Mouse (Mus musculus): Measurements from ENCODE around the gene Sdsl. TPM values are rescaled to one million over a fixed set of nuclear protein-coding genes. Genes with fewer than 3 reads are reported as not detected.

Gene Sdsl
- polyA plus RNA-seq, 1 experiment from 2014 or later: 5.1 TPM

GRCm38 (mm10) chr5:120456253-120456652 lies 16.4 kb downstream of the Sdsl start:
- Histone ChIP-seq H3K9ac (ENCODE audit: low read depth, low read length) (no peak overlapping the region), H3K4me3 (ENCODE audit: low read depth, low read length) (no peak overlapping the region), H3K36me3 (ENCODE audit: control insufficient read depth, insufficient read depth, low read length) (no peaks in the 10 kb centered on the region), H3K4me1 (ENCODE audit: control insufficient read depth, insufficient read depth, low read length) (no peaks in the 10 kb centered on the region), H3K9me3 (replicated peaks; ENCODE audit: control insufficient read depth, low read length, poor library complexity, severe bottlenecking) (no peaks in the 10 kb centered on the region), H3K4me2 (ENCODE audit: low read length) (no peak overlapping the region), H3K27ac (ENCODE audit: low read length) (no peak overlapping the region), H3K27me3 (ENCODE audit: control insufficient read depth, insufficient read depth, low read depth, low read length) (peaks cover 6% of the 10 kb centered on the region; the same call in 1 of the 2 replicates)
- ATAC-seq: no peak
- WGBS: 56% methylated on average over 1 of the region's 1 CpGs

GRCm38 (mm10) chr5:120454756-120455337 lies 17.8 kb downstream of the Sdsl start:
- Histone ChIP-seq H3K9ac (ENCODE audit: low read depth, low read length) (no peak overlapping the region), H3K9me3 (replicated peaks; ENCODE audit: control insufficient read depth, low read length, poor library complexity, severe bottlenecking) (no peaks in the 10 kb centered on the region), H3K27me3 (ENCODE audit: control insufficient read depth, insufficient read depth, low read depth, low read length) (peaks cover 6% of the 10 kb centered on the region; the same call in 1 of the 2 replicates), H3K27ac (ENCODE audit: low read length) (no peak overlapping the region), H3K4me2 (ENCODE audit: low read length) (no peak overlapping the region), H3K4me1 (ENCODE audit: control insufficient read depth, insufficient read depth, low read length) (no peaks in the 10 kb centered on the region), H3K4me3 (ENCODE audit: low read depth, low read length) (no peak overlapping the region), H3K36me3 (ENCODE audit: control insufficient read depth, insufficient read depth, low read length) (no peaks in the 10 kb centered on the region)
- no peak for ATAC-seq
- 80% methylated on average over 14 of the region's 14 CpGs for WGBS

GRCm38 (mm10) chr5:120447305-120447704 lies 25.3 kb downstream of the Sdsl start:
- WGBS: 54% methylated on average over 13 of the region's 13 CpGs
- Histone ChIP-seq H3K9me3 (replicated peaks; ENCODE audit: control insufficient read depth, low read length, poor library complexity, severe bottlenecking) (no peaks in the 10 kb centered on the region), H3K27ac (ENCODE audit: low read length) (no peak overlapping the region), H3K27me3 (ENCODE audit: control insufficient read depth, insufficient read depth, low read depth, low read length) (no peaks in the 10 kb centered on the region; the same call in 1 of the 2 replicates), H3K4me3 (ENCODE audit: low read depth, low read length) (no peak overlapping the region), H3K36me3 (ENCODE audit: control insufficient read depth, insufficient read depth, low read length) (no peaks in the 10 kb centered on the region), H3K9ac (ENCODE audit: low read depth, low read length) (no peak overlapping the region), H3K4me2 (ENCODE audit: low read length) (no peak overlapping the region), H3K4me1 (ENCODE audit: control insufficient read depth, insufficient read depth, low read length) (no peaks in the 10 kb centered on the region; the same call in 1 of the 2 replicates)
- no peak for ATAC-seq

GRCm38 (mm10) chr5:120440733-120441132 lies 31.9 kb downstream of the Sdsl start:
- Histone ChIP-seq H3K4me3 (ENCODE audit: low read depth, low read length) (peak overlapping the region; percentile 57; the same call in 1 of the 2 replicates), H3K27ac (ENCODE audit: low read length) (peak overlapping the region; percentile 89; the same call in 1 of the 2 replicates), H3K9me3 (replicated peaks; ENCODE audit: control insufficient read depth, low read length, poor library complexity, severe bottlenecking) (no peaks in the 10 kb centered on the region), H3K4me1 (ENCODE audit: control insufficient read depth, insufficient read depth, low read length) (peaks cover 18% of the 10 kb centered on the region), H3K4me2 (ENCODE audit: low read length) (peak overlapping the region; percentile 52), H3K27me3 (ENCODE audit: control insufficient read depth, insufficient read depth, low read depth, low read length) (peaks cover 3% of the 10 kb centered on the region), H3K36me3 (ENCODE audit: control insufficient read depth, insufficient read depth, low read length) (no peaks in the 10 kb centered on the region), H3K9ac (ENCODE audit: low read depth, low read length) (no peak overlapping the region; the same call in 1 of the 2 replicates)
- peak; percentile 70; the same call in 1 of the 2 replicates for ATAC-seq
- WGBS: 10% methylated on average over 11 of the region's 14 CpGs

DNA sequence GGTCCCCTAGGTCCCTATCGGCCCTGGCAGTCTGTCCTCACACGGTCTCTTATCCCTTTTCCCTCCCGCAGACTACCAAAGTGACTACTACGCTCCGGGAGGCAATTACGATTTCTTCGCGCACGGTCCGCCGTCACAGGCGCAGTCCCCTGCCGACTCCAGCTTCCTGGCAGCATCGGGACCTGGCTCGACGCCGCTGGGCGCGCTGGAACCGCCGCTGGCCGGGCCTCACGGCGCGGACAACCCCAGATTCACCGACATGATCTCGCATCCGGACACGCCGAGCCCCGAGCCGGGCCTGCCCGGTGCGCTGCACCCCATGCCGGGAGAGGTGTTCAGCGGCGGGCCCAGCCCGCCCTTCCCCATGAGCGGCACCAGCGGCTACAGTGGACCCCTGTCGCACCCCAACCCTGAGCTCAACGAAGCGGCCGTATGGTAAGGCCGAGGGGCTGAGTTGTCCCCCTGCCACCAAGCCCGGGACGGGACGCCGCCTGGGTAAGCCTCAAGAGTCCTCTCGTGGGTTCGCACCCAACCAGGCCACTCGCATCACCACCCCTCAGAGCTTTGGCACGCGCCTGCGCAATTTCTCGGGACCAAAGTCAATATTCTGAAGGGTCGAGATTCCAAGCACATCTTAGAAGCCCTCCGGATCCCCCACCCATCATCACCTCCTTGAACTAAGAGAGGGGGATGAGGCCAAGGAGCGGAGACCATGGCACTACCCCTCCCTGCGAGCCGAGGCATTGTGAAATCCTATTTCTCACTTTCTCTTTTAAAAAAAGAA lies 32.5 kb downstream of the Sdsl start:
- Histone ChIP-seq H3K4me2 (ENCODE audit: low read length) (peak overlapping the region; percentile 52), H3K4me3 (ENCODE audit: low read depth, low read length) (peak overlapping the region; percentile 57), H3K9me3 (replicated peaks; ENCODE audit: control insufficient read depth, low read length, poor library complexity, severe bottlenecking) (no peaks in the 10 kb centered on the region), H3K4me1 (ENCODE audit: control insufficient read depth, insufficient read depth, low read length) (peaks cover 18% of the 10 kb centered on the region), H3K27me3 (ENCODE audit: control insufficient read depth, insufficient read depth, low read depth, low read length) (peaks cover 3% of the 10 kb centered on the region), H3K27ac (ENCODE audit: low read length) (peak overlapping the region; percentile 89), H3K36me3 (ENCODE audit: control insufficient read depth, insufficient read depth, low read length) (no peaks in the 10 kb centered on the region), H3K9ac (ENCODE audit: low read depth, low read length) (peak overlapping the region; percentile 73)
- 6% methylated on average over 61 of the region's 61 CpGs for WGBS
- ATAC-seq: no peak

- Histone ChIP-seq H3K36me3 (ENCODE audit: control insufficient read depth, insufficient read depth, low read length) (no peaks in the 10 kb centered on the region), H3K27ac (ENCODE audit: low read length) (peak overlapping the region; percentile 89), H3K9ac (ENCODE audit: low read depth, low read length) (peak overlapping the region; percentile 73), H3K27me3 (ENCODE audit: control insufficient read depth, insufficient read depth, low read depth, low read length) (peaks cover 5% of the 10 kb centered on the region), H3K4me2 (ENCODE audit: low read length) (peak overlapping the region; percentile 52), H3K4me3 (ENCODE audit: low read depth, low read length) (peak overlapping the region; percentile 57), H3K4me1 (ENCODE audit: control insufficient read depth, insufficient read depth, low read length) (peaks cover 18% of the 10 kb centered on the region), H3K9me3 (replicated peaks; ENCODE audit: control insufficient read depth, low read length, poor library complexity, severe bottlenecking) (no peaks in the 10 kb centered on the region)
- ATAC-seq: no peak
- 9% methylated on average over 27 of the region's 27 CpGs for WGBS
Measured at GRCm38 (mm10) chr5:120438991-120439710, 33.5 kb downstream of the Sdsl start.

DNA sequence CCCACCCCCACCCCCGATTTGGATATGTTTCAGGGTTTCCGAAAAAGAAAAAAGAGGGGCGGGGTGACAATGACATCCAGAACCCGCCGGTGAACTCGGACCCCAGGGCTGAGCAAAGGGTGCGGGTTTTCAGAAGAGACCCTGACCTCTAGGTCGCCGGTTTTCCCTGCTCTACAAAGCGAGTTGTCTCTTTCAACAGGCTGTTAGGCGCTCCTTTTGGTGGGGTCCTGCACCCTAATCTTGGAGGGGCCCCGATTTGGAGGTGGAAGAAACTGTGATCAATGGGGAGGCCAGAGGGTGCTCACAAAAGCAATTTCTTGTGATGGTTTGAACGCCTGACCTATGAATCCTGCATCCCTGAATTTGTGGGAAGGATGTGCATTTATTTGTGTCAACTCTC lies 34.1 kb downstream of the Sdsl start:
- Histone ChIP-seq H3K4me1 (ENCODE audit: control insufficient read depth, insufficient read depth, low read length) (peaks cover 18% of the 10 kb centered on the region), H3K9me3 (replicated peaks; ENCODE audit: control insufficient read depth, low read length, poor library complexity, severe bottlenecking) (no peaks in the 10 kb centered on the region), H3K36me3 (ENCODE audit: control insufficient read depth, insufficient read depth, low read length) (no peaks in the 10 kb centered on the region), H3K4me3 (ENCODE audit: low read depth, low read length) (peak overlapping the region; percentile 57), H3K4me2 (ENCODE audit: low read length) (peak overlapping the region; percentile 52), H3K27ac (ENCODE audit: low read length) (peak overlapping the region; percentile 89), H3K9ac (ENCODE audit: low read depth, low read length) (peak overlapping the region; percentile 72), H3K27me3 (ENCODE audit: control insufficient read depth, insufficient read depth, low read depth, low read length) (peaks cover 10% of the 10 kb centered on the region)
- WGBS: 3% methylated on average over 13 of the region's 13 CpGs
- ATAC-seq: no peak

- Histone ChIP-seq H3K4me1 (ENCODE audit: control insufficient read depth, insufficient read depth, low read length) (peaks cover 18% of the 10 kb centered on the region), H3K9ac (ENCODE audit: low read depth, low read length) (peak overlapping the region; percentile 72), H3K27me3 (ENCODE audit: control insufficient read depth, insufficient read depth, low read depth, low read length) (peaks cover 10% of the 10 kb centered on the region), H3K4me3 (ENCODE audit: low read depth, low read length) (peak overlapping the region; percentile 57), H3K36me3 (ENCODE audit: control insufficient read depth, insufficient read depth, low read length) (no peaks in the 10 kb centered on the region), H3K27ac (ENCODE audit: low read length) (peak overlapping the region; percentile 89), H3K4me2 (ENCODE audit: low read length) (peak overlapping the region; percentile 52), H3K9me3 (replicated peaks; ENCODE audit: control insufficient read depth, low read length, poor library complexity, severe bottlenecking) (no peaks in the 10 kb centered on the region)
- no peak for ATAC-seq
- under 1% methylated on average over 33 of the region's 33 CpGs for WGBS
Measured at GRCm38 (mm10) chr5:120437986-120438385, 34.6 kb downstream of the Sdsl start.

Data from midbrain, embryonic 16.5 days (tissue).